ENCODE assay signal across 18 mouse cellular contexts in genomic region chr13:90039613-90040012, GRCm38 (mm10). TPM values are rescaled to one million over a fixed set of nuclear protein-coding genes. Genes with fewer than 3 reads are reported as not detected.
A peak's percentile ranks its signal among the peaks of the same experiment; 100 is the strongest.
DNase-seq lines count a peak whose midpoint lies in the region; ATAC-seq and TF ChIP-seq lines count a peak whose summit lies in the region.
"Had no signal": no experiment of that assay in that cellular context is flagged by ENCODE, and none has a peak within 500 bp of the region (broad histone marks: within the 10 kb centered on the region; RNA-seq: fewer than 3 reads in every experiment).

No protein-coding gene starts in this region.

- H3K9ac ChIP-seq in forebrain, embryonic 16.5 days (replicated peaks; ENCODE audit: low read depth, low read length), result no peak overlapping the region
- H3K9ac ChIP-seq in midbrain, postnatal 0 days (replicated peaks; ENCODE audit: low read length, poor library complexity, severe bottlenecking), result no peak overlapping the region
- H3K9ac ChIP-seq in neural tube, embryonic 11.5 days (ENCODE audit: low read length), result no peak overlapping the region
- H3K9ac ChIP-seq: hindbrain, embryonic 14.5 days; limb, embryonic 12.5 days; liver, embryonic 14.5 days; neural tube, embryonic 13.5 days had no signal

- TF ChIP-seq CTCF in midbrain, postnatal 0 days (IDR thresholded peaks at IDR 0.05), result no peak

- no peak overlapping the region for H3K27ac ChIP-seq in forebrain, embryonic 10.5 days
- H3K27ac ChIP-seq in forebrain, embryonic 16.5 days (ENCODE audit: low read length), result no peak overlapping the region
- no peak overlapping the region for H3K27ac ChIP-seq in midbrain, embryonic 10.5 days (replicated peaks)
- H3K27ac ChIP-seq in midbrain, postnatal 0 days (ENCODE audit: low read depth, low read length), result no peak overlapping the region
- H3K27ac ChIP-seq in neural tube, embryonic 11.5 days (ENCODE audit: low read depth, low read length), result no peak overlapping the region
- H3K27ac ChIP-seq: hindbrain, embryonic 14.5 days; limb, embryonic 12.5 days; liver, embryonic 14.5 days; neural tube, embryonic 13.5 days had no signal

- 9% methylated on average over 2 of the region's 2 CpGs for WGBS in forebrain, embryonic 10.5 days
- 6% methylated on average over 2 of the region's 2 CpGs for WGBS in forebrain, embryonic 16.5 days
- WGBS in midbrain, embryonic 10.5 days, result 5% methylated on average over 2 of the region's 2 CpGs
- 12% methylated on average over 2 of the region's 2 CpGs for WGBS in midbrain, postnatal 0 days
- 28% methylated on average over 2 of the region's 2 CpGs for WGBS in neural tube, embryonic 11.5 days

- no peaks in the 10 kb centered on the region for H3K36me3 ChIP-seq in forebrain, embryonic 10.5 days (replicated peaks)
- no peaks in the 10 kb centered on the region for H3K36me3 ChIP-seq in forebrain, embryonic 16.5 days (ENCODE audit: control insufficient read depth, insufficient read depth)
- H3K36me3 ChIP-seq in midbrain, embryonic 10.5 days, result no peaks in the 10 kb centered on the region
- H3K36me3 ChIP-seq in midbrain, postnatal 0 days (ENCODE audit: insufficient read depth, low read length), result no peaks in the 10 kb centered on the region
- no peaks in the 10 kb centered on the region for H3K36me3 ChIP-seq in neural tube, embryonic 11.5 days (ENCODE audit: control insufficient read depth, insufficient read depth, low read length)
- H3K36me3 ChIP-seq: limb, embryonic 12.5 days; neural tube, embryonic 13.5 days had no signal

- no peak overlapping the region for H3K4me3 ChIP-seq in forebrain, embryonic 10.5 days
- no peak overlapping the region for H3K4me3 ChIP-seq in forebrain, embryonic 16.5 days (replicated peaks; ENCODE audit: low read length)
- H3K4me3 ChIP-seq in midbrain, embryonic 10.5 days, result no peak overlapping the region
- H3K4me3 ChIP-seq in midbrain, postnatal 0 days (ENCODE audit: low read depth, low read length), result no peak overlapping the region
- H3K4me3 ChIP-seq in neural tube, embryonic 11.5 days (ENCODE audit: low read depth, low read length), result no peak overlapping the region
- H3K4me3 ChIP-seq: limb, embryonic 12.5 days; neural tube, embryonic 13.5 days had no signal

- no peaks in the 10 kb centered on the region for H3K9me3 ChIP-seq in forebrain, embryonic 10.5 days
- no peaks in the 10 kb centered on the region for H3K9me3 ChIP-seq in forebrain, embryonic 16.5 days (ENCODE audit: control insufficient read depth, low read length)
- no peaks in the 10 kb centered on the region; the same call in 1 of the 2 replicates for H3K9me3 ChIP-seq in midbrain, embryonic 10.5 days (replicated peaks)
- H3K9me3 ChIP-seq in midbrain, postnatal 0 days (ENCODE audit: low read length), result no peaks in the 10 kb centered on the region
- no peaks in the 10 kb centered on the region for H3K9me3 ChIP-seq in neural tube, embryonic 11.5 days (ENCODE audit: control insufficient read depth, low read length)
- H3K9me3 ChIP-seq: limb, embryonic 12.5 days; neural tube, embryonic 13.5 days had no signal

- DNase-seq in forebrain, embryonic 10.5 days (ENCODE audit: extremely low spot score, low spot score), result peak; percentile 29
- DNase-seq in midbrain, embryonic 10.5 days (ENCODE audit: low spot score), result peak; percentile 58
- no peak for DNase-seq in midbrain, postnatal 0 days (ENCODE audit: low spot score)
- DNase-seq in embryo, embryonic 9.5 days (ENCODE audit: extremely low spot score), result peak; percentile 66
- DNase-seq in neural tube, embryonic 11.5 days (ENCODE audit: low spot score), result peak; percentile 28
- no peak for DNase-seq in adrenal gland, adult 2 months
- no peak for DNase-seq in spleen, postnatal 10 days (ENCODE audit: low spot score in 2 of 2)
- DNase-seq: cerebellum, adult 18-20 months; heart, adult 18-20 months; kidney, adult 2 months; lung, postnatal 14 days; thymus, postnatal 25 days had no signal

- ATAC-seq in forebrain, embryonic 16.5 days, result no peak
- ATAC-seq in midbrain, postnatal 0 days (ENCODE audit: low FRiP score), result no peak
- peak; percentile 16; the same call in 1 of the 2 replicates for ATAC-seq in neural tube, embryonic 11.5 days (ENCODE audit: insufficient read depth, low FRiP score, low TSS enrichment)

- no peak overlapping the region for H3K4me2 ChIP-seq in forebrain, embryonic 16.5 days (ENCODE audit: low read length)
- H3K4me2 ChIP-seq in midbrain, postnatal 0 days (ENCODE audit: low read depth, low read length, poor library complexity, severe bottlenecking), result no peak overlapping the region
- H3K4me2 ChIP-seq in neural tube, embryonic 11.5 days (ENCODE audit: low read depth), result no peak overlapping the region
- H3K4me2 ChIP-seq: hindbrain, embryonic 14.5 days; limb, embryonic 12.5 days; neural tube, embryonic 13.5 days had no signal

- H3K4me1 ChIP-seq in forebrain, embryonic 10.5 days, result peaks cover 3% of the 10 kb centered on the region
- H3K4me1 ChIP-seq in forebrain, embryonic 16.5 days (replicated peaks; ENCODE audit: control insufficient read depth, insufficient read depth, low read length), result no peaks in the 10 kb centered on the region
- H3K4me1 ChIP-seq in midbrain, embryonic 10.5 days, result peaks cover 18% of the 10 kb centered on the region
- H3K4me1 ChIP-seq in midbrain, postnatal 0 days (ENCODE audit: insufficient read depth, low read length), result no peaks in the 10 kb centered on the region
- no peaks in the 10 kb centered on the region for H3K4me1 ChIP-seq in neural tube, embryonic 11.5 days (ENCODE audit: control insufficient read depth, insufficient read depth, low read length)
- H3K4me1 ChIP-seq: limb, embryonic 12.5 days; neural tube, embryonic 13.5 days had no signal

- H3K27me3 ChIP-seq in forebrain, embryonic 10.5 days (ENCODE audit: poor library complexity, severe bottlenecking), result peaks cover 5% of the 10 kb centered on the region; the same call in 1 of the 2 replicates
- H3K27me3 ChIP-seq in forebrain, embryonic 16.5 days (replicated peaks; ENCODE audit: control insufficient read depth, insufficient read depth, low read length), result no peaks in the 10 kb centered on the region
- H3K27me3 ChIP-seq in midbrain, embryonic 10.5 days (ENCODE audit: low read depth, poor library complexity, severe bottlenecking), result no peaks in the 10 kb centered on the region; the same call in 1 of the 2 replicates
- no peaks in the 10 kb centered on the region for H3K27me3 ChIP-seq in midbrain, postnatal 0 days (ENCODE audit: insufficient read depth, low read length)
- H3K27me3 ChIP-seq in neural tube, embryonic 11.5 days (ENCODE audit: control insufficient read depth, insufficient read depth, low read length), result no peaks in the 10 kb centered on the region
- H3K27me3 ChIP-seq: CH12.LX; limb, embryonic 12.5 days; neural tube, embryonic 13.5 days had no signal

RNA-seq across cellular contexts. Expression of gene Tmem167, which starts 49.3 kb away (rescaled TPM):
- polyA plus RNA-seq in forebrain, embryonic 10.5 days (2016; fragmentation: Nextera tagmentation; extraction: Ambion mirVana), result 59.5 and 67.8 TPM in 2 replicates
- polyA plus RNA-seq in forebrain, embryonic 16.5 days (2015; fragmentation: Nextera tagmentation; extraction: Ambion mirVana), result 48.2 and 50.8 TPM in 2 replicates
- 60.7 and 61.3 TPM in 2 replicates for polyA plus RNA-seq in midbrain, embryonic 10.5 days (2016; fragmentation: Nextera tagmentation; extraction: Ambion mirVana)
- 26.9 and 32.6 TPM in 2 replicates for total RNA-seq in midbrain, postnatal 0 days (2014; rRNA removed)
- 31.2 and 35.3 TPM in 2 replicates for polyA plus RNA-seq in midbrain, postnatal 0 days (2015; fragmentation: Nextera tagmentation; extraction: Ambion mirVana)
- 61.8 and 62.1 TPM in 2 replicates for polyA plus RNA-seq in neural tube, embryonic 11.5 days (2014; fragmentation: Nextera tagmentation; extraction: Ambion mirVana)
- total RNA-seq in adrenal gland, adult 2 months (2021), result 10 to 100 TPM; 14.3 to 16.4 TPM
- polyA plus RNA-seq in adrenal gland, adult 2 months (2012; rRNA removed), result 0.48 and 0.71 TPM in 2 replicates

RNA-seq across cellular contexts. Expression of gene Xrcc4, which starts 49.8 kb away (rescaled TPM):
- 7.4 and 9.5 TPM in 2 replicates for polyA plus RNA-seq in forebrain, embryonic 10.5 days (2016; fragmentation: Nextera tagmentation; extraction: Ambion mirVana)
- polyA plus RNA-seq in forebrain, embryonic 16.5 days (2015; fragmentation: Nextera tagmentation; extraction: Ambion mirVana), result 15.5 and 16.0 TPM in 2 replicates
- polyA plus RNA-seq in midbrain, embryonic 10.5 days (2016; fragmentation: Nextera tagmentation; extraction: Ambion mirVana), result 9.3 and 9.7 TPM in 2 replicates
- 14.7 and 16.6 TPM in 2 replicates for total RNA-seq in midbrain, postnatal 0 days (2014; rRNA removed)
- 16.5 and 19.1 TPM in 2 replicates for polyA plus RNA-seq in midbrain, postnatal 0 days (2015; fragmentation: Nextera tagmentation; extraction: Ambion mirVana)
- polyA plus RNA-seq in neural tube, embryonic 11.5 days (2014; fragmentation: Nextera tagmentation; extraction: Ambion mirVana), result 8.3 and 9.1 TPM in 2 replicates
- total RNA-seq in adrenal gland, adult 2 months (2021), result 10 to 100 TPM; 10.0 to 14.5 TPM
- 0.20 and 0.21 TPM in 2 replicates for polyA plus RNA-seq in adrenal gland, adult 2 months (2012; rRNA removed)

Comparison
In these comparisons a context has a peak if more than half of its experiments do, and no peak if none do; other contexts are left out.
1. DNase-seq: peak in forebrain, embryonic 10.5 days (single experiment), midbrain, embryonic 10.5 days (single experiment), embryo, embryonic 9.5 days (single experiment) and neural tube, embryonic 11.5 days (single experiment); none in midbrain, postnatal 0 days (single experiment), adrenal gland, adult 2 months (single experiment) and spleen, postnatal 10 days (0 of 2).
2. RNA of gene Tmem167, which starts 49.3 kb away (polyA plus RNA-seq): 59.5 to 67.8 TPM in forebrain, embryonic 10.5 days, 61.8 to 62.1 TPM in neural tube, embryonic 11.5 days, 60.7 to 61.3 TPM in midbrain, embryonic 10.5 days, 48.2 to 50.8 TPM in forebrain, embryonic 16.5 days and 31.2 to 35.3 TPM in midbrain, postnatal 0 days; 0.48 to 0.71 TPM in adrenal gland, adult 2 months; every median in the first group is over 10 times any median in the second.